Mouse (Mus musculus): Measurements from ENCODE around the gene Aaed1. TPM values are rescaled to one million over a fixed set of nuclear protein-coding genes. Genes with fewer than 3 reads are reported as not detected.

The Aaed1 gene
- 46.8 TPM for total RNA-seq (2023)

DNA sequence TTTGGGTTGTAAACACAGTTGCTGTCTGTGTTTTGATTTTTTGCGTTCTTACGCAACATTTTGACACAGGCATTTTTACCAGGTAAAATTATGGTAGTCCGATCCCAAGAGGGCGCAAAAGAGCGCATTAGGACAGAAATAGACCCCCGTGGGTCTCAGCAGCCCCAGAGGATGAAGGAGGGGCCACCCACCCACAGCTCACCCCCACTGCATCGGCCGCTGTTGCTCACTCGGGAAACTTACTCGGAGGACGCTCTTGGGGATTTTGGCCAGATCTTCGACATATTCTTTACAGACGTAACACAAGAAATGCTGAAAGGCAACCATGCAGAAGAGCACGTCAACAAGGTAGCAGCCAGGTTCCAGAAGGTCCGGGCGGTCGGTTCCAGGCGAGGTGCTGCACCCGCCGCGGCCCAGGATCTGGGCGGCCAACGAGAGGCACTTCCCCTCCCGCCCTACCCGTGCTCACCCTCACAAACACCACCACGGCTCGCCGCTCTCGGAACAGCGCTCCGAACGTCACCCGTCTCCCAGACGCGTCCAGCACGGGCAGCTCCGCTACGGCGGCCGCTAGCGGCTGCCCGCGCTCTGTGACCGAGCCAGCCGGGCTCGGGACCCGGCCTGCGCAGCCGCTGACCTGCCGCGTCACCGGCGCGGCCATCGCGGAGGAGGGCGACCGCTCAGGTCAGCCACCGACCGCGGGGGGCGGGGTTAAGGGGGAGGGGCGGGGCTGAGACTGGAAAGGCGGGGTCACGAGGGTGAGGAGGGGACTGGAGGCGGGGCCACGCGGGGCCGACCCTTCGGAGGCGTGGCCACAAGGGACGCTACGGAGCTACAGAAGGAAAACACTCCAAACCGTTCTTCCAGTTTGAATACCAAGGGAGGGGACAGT is at the start of gene Aaed1:
TSS of gene Aaed1 (minus strand) at position 687 of the 892 bp plus-strand sequence.

DNA sequence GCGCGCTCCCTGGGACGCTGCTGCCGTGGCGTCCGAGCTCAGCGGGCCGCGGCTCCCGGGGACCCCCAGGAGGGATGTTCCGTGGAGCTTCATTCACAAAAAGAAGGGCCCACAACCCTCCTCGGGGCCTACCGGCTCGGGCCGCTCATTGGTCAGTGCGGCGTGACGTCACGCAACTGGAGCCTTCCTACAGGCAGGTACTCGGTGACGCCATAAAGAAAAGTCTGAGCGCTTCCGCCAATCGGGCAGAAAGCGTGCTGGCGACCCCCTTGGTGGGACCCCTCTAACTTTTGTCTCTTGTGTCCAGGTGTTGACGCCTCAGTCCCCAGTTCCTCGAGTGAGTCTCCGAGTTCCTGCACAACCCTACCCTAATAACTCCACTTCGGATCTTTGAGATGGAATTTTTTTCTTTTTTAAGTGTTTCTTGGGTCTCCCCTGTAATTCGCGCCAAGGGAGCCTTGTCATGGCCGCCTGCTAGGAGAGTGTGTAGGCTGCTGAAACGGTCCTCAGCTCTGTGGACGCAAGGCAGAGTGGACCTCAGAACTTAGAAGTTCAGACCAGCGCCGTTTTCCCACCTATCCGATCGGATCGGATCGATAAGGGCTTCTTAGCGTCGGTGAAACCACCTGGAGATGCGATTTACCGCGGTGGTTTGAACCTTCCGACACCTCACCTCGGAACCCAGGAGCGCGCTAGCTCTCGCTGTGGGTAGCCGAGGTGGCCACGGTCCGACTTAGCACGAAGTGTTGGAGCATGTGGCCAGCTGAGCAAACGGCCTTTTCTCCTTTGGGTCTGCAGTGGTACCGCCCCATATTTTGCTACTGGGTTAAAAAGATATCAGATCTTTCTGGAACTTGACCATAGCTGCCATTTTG is 37.4 kb downstream of the Aaed1 start, which contains the start of gene Cdc14b:
TSS of gene Cdc14b (minus strand) at position 412 of the 875 bp plus-strand sequence.

Other genes with a start within 250 kb of the Aaed1 start
- not detected for gene Hsd17b3, start 223.5 kb downstream of the Aaed1 start, total RNA-seq (2023)
- 14.9 TPM for gene Slc35d2, start 183.3 kb downstream of the Aaed1 start, total RNA-seq (2023)
- 6.6 TPM for gene Zfp367, start 159.5 kb downstream of the Aaed1 start, total RNA-seq (2023)
- gene Habp4, start 150.9 kb downstream of the Aaed1 start, total RNA-seq (2023) = 13.9 TPM
- gene Cdc14b, start 37.4 kb downstream of the Aaed1 start, total RNA-seq (2023) = 18.8 TPM
- gene Ctsl, start 58.2 kb upstream of the Aaed1 start, total RNA-seq (2023) = 30.1 TPM
- 4.1 TPM for gene Cdk20, start 119.6 kb upstream of the Aaed1 start, total RNA-seq (2023)
- not detected for gene Fam240b, start 185.1 kb upstream of the Aaed1 start, total RNA-seq (2023)